Mouse (Mus musculus): ENCODE measurements at regions not wholly inside any gene's neighbourhood (a gene's known extent, or its start where the extent isn't known, plus 50 kb on each side); places are given as distances from the start of the nearest gene placed in this dataset.

GRCm38 (mm10) chr16:31582885-31583284 is 80.4 kb upstream of the Dlg1 start:
- TF ChIP-seq CTCF (IDR thresholded peaks at IDR 0.05; ENCODE audit: control insufficient read depth, insufficient read depth, low read length) (no peak), POLR2A (IDR thresholded peaks at IDR 0.05; ENCODE audit: borderline replicate concordance, control insufficient read depth, low read depth, low read length) (no peak)

Data from bone marrow, adult 2 months (tissue).